Mouse (Mus musculus) cerebellum, postnatal 36 days (tissue): Measurements from ENCODE around the gene Map4k4.

Experiments used
- DNase-seq, 2 experiments: peaks; one replicate each; pipeline ENCODE4 v3.0.0; 2021 to 2022; ENCODE audit warnings: mixed read lengths in 2 of 2

Gene Map4k4

DNA sequence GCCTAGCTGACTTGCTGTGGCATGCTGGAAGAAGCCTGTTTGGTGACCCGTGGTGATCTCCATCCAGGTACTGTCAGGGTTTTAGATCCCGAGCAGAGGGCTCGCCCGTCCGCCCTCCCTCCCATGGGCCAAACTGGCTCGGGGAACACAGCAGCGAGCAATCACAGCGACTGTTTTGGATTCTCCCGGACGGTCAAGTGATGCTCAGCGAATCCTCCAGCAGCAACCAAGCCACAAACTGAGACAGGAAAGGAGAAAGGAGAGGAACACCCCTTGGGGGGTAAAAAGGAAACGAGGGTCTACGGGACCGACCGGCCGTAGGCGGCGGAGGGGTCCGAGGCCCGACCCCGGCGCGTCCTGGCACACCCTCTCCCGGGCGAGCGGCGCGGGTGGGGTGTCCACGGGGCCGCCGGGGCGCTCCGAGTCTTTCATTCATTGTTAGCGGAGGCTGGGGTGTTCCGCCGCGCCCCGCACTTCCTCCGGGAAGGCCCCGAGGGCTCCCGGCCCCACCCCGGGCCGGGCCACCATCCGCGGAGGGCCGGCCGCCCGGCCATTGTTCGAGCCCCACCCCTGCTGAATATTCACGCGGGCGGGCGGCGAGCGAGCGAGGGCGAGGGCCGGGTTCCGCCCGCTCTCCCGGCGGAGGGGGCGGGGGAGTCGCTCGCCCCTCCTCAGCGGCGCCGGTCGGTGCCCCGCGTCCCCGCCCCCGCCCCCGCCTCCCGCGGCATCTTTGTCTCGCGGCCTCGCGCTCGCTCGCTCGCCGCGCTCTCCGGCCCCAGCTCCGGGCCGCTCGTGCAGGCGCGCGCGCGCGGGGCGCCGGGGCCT lies at the start of gene Map4k4:
Gene Map4k4, plus strand, starts transcription at position 733 of the 825 bp plus-strand sequence.
- DNase-seq: peak; percentile 70 to 83

DNA sequence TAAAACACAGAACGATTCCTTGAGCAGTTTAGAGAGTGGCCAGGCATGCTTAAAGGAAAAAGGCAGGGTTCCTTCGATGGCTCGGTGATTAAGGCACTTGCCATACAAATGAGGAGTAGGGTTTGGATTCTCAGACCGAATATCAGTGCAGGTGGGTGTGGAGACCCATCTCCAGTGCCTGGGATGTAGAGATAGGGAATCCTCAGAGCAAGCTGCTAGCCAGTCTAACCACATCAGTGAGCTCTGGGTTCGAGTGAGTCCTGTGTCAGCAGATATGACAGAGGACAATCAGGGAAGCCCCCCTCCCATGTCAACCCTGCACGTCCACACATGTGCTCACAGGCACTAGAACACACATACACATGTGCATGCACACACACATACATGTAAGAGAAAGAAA lies 44.8 kb upstream of the Map4k4 start:
- DNase-seq: no peak

DNA sequence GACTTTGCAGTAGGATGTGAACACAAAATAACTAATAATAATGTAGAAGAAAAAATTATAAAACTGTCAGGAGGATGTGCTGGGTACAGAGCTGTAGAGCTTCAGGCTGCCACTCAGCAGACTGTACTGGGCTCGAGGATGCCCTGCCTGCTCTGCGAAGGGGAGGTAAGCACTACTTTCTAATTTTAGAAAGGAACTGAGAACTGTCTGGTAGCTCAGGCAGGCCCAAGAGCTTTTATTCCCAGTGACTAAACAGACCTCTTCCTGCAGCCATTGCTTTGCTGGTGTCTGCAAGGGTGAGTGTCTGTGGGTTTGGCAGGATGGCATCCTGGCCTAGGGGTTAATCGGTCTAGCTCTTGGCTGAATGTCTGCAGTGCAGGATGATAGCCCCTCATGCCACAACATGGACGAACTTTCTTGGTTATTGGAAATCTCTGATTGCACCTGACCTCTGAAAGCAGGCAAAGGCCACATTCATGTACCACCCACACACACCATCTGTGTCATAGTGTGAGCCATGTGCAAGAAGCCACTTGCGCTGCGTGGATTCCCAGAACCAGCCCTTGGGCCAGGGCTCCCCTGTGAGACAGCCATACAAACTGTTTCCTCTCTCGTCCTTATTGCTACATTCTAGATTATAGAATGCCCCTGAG lies 43.8 kb upstream of the Map4k4 start:
- peak; percentile 60 to 64 for DNase-seq

DNA sequence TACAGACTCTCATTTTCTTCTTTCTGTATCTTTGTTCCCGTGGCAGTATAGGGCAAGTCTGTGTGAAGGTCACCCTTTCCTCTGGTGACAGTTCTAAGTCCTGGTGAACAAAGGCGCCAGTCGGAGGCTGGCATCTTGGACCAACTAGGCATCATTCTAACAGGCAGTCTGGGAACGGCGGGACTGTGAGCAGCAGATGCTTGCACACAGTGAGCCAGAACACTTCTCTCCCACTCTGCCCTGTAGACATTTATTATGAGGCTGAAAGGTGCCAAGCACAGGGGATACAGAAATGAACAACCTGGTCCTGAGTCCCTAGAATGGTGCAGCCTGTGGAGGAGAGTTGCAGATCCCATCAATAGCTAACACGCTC lies 43.3 kb upstream of the Map4k4 start:
- DNase-seq: peak; percentile 52 to 60

DNA sequence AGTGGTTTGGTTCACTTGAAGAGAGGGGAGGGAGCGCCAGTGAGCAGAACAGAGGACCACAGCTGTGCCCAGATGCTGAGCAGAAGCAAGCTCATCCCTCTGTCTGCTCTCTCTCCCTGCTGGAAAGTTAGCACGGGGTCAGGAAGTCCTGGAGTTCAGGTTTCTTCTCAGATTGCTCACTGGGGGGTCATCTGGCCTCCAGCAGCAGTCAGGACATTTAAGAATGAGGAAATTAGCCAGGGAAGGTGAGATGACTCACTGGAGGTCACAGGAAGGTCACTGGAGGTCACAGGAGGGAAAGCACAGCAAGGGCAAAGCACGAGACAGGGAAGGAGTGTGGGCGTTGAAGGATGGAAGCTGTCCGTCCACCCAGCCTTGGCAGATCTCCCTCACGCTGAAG lies 41.5 kb upstream of the Map4k4 start:
- DNase-seq: no peak

DNA sequence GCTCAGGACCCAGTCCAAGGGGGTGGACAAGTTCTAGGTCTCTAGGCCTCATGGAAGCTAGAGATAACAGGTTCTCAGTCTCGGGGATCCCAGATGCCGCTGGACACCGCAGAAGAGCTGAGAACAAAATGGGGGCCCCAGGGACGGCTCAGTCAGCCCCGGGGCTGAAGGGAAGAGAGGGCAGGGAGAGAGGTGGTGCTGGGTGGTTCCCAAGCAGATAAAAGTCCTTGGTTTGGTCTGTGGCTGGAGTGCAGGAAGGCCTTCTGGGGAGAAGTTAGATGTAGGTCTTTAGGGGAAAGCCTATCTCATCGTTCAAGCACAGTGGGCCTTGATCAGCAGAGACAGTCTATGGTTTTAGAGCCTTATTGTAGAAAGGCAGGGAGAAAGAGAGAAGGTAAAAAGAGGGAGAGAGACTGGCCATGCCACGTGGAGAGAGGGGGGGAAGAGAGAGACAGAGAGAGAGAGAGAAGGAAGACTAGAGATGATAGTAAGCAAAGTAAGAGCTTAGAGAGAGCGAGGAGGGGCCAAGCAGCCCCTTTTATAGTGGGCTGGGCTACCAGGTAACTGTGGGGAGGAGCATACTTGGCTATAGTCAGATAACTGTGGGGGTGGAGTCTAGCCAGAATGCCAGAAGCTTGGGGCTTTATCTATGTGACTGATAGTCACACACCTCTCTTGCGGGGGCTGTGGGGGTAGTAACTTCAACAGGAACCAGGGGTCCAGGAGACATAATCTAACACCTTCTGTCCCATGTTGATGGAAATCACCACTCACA lies 34.2 kb upstream of the Map4k4 start:
- DNase-seq: no peak

DNA sequence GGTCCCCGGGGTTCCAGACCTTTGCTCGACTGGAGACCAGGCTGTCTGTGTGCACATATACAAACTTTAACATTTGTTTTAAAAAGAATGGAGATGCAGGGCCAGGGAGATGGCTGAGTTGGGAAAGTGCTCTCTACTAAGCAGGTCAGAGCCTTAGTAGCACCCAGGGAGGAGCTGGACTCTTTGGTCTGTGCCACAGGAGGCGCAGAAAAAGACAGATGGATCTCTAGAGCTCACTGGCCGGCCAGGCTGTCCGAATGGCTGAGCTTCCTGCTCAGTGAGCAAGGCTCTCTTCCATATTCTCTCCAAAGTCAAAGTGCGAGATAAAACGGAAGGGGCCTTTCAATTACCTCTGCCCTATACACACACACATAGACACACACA lies 33.6 kb upstream of the Map4k4 start:
- DNase-seq: peak; percentile 46 to 49

DNA sequence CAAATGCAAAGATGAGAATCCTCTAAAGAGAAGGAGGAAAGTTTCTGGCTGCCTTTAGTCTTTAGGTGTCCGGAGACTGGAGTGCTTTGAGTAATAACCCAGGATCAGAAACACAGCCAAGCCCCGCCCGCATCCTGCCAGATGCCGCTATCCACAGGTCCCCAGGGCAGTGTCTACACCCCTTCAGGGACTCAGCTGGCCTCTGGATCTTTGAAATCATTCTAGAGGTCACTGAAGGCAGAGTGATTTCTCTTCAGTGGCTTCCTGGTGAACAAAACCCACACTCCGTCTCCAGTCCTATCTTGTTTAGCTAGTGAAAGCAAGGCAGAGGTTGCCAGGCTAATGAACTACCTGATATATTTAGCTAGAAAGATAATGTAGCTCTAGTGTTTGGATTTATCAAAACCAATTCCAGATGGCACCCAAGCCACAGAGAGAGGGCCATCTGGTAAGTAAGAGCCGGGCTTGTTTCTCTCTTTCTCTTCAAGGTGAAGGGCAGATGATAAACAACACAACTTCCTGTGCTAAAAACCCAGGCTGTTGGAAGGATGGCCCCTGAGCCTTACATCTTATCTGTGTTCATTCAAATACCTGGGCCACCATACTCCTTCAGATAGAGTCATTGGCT lies 32.6 kb upstream of the Map4k4 start:
- peak in 1 of 2 experiments; percentile 33 for DNase-seq

DNA sequence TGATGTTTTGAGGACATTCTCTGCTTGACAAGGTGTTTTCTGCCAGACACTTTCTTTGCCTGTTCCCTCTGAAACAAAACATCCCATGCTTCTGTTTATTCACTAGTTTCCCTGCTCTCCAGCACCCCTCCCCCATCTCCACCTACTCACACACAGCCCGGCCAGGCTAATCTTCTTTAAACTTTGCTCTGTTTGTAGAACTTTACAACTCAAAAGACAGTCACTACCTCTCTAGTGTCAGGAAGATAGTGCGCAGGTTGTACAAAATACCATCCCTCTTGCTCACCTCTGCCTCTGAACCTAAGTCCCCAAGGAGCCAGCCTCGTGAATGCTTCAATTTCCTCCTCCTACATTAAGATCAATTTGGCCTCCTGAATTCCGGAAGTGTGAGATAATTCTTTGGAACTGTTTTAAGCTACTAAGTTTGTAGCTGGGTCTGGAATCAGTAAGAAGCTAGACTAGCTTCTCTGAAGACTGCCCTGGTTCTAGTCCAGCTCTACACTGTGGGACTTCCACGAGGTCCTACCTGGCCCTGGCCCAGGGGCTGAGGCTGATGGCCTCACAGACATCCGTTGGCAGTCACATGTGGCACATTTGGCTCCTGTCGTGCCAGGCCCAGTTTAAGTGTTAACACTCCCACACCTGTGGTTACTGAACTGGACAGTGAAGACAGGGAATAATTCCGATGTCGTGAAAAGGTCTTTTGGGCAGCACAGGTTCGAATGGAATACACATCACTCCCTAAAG lies 31.7 kb upstream of the Map4k4 start:
- DNase-seq: peak; percentile 48 to 55

DNA sequence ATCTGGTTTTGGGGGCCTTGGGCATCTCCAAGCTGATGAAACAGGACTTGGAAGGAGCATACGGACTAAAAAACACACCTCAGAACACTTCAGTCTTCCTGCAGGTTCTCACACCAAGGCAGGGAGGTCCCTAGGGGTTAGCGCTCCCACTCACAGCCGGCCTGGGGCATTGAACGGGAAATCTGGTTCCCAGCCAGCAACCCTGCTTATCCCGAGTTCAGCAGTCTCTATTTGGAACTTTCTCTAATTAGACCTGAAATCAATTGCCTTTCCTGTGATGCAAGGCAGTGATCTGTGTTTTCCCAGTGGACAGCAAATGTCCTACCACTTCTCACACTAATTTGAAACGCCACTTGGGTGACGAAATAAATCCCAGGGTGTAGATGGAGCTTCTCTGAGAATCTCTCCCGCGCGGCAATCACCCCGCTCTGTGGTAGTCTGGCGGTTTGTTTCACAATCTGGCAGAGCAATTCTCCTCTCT lies 31.0 kb upstream of the Map4k4 start:
- DNase-seq: peak; percentile 36 to 50

DNA sequence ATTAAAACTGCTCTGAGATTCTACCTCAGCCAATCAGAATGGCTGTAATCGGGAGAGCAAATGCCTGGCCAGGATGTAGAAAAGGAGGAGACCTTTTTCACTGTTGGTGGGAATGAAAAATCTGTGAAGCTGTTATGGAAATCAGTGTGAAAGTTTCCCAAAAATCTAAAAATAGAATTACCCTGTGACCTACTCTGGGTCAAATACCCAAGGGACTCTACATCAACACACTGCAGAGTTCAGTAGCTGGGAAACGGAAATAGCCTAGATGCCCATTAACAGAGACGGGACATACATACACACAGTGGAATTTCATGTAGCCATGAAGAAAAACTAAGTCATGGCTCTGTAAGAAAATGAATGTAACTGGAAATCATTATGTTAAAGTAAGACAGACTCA lies 22.7 kb upstream of the Map4k4 start:
- DNase-seq: no peak

DNA sequence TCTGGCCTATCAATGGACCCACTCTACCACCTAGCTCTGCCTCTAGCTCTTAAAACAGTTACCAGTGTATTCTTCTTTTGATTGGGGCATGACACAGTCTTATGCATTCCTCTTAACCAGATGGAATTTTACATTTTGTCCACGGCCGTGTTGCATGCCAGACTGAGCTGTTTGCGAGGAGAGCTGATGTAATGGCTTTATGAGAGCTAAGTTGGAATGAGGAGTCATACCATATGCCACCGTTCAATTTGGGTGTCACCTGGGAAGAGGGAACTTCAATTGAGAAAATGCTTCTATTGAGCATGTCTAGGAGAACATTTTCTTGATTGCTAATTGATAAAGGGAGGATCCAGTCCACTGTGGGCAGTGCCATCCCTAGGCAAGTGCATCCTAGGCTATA lies 18.2 kb upstream of the Map4k4 start:
- no peak for DNase-seq

DNA sequence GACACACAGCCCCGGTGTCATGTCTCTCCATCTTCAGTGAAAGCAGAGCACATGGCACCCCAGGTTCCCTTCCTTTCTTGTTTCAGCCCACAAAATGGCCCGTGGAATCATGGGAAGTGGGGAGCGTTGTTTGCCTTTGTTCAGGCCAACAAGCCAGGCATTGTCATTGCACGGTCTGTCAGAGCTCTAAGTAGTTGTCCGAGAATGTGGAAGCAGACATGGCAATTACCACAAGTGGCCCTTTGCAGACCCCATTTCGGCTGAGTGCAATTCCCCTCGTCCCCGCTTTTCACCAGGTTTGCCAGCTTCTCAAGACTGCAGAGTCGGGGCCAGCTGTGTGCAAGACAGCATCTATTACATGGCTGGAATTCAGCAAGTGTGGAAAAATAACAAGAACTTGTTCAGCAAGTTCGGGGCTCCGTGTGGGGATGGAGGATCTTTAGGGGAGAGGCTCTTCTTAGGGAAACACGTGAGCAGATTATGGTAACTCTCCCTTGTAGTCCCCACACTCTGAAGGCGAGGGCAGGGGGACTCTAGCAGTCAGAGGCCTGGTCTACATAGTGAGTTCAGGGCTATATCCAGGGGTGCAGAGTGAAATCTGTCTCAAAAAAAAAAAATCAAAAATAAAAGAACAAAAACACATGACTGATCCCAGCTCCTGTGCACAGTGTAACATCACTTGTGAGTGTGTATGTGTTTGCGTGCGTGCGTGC lies 15.8 kb upstream of the Map4k4 start:
- no peak for DNase-seq

DNA sequence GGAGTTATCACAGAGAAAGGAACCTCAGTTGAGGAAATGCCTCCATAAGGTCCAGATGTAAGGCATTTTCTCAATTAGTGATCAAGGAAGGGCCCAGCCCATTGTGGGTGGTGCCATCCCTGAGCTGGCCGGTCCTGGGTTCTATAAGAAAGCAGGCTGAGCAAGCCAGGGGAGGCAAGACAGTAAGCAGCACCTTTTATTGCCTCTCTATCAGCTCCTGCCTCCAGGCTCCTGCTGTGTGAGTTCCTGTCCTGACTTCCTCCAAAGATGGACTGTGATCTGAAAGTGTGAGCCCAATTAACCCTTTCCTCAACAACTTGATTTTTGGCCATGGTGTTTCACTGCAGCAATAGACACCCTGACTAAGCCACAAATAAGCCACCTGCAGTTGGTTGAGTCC lies 12.7 kb upstream of the Map4k4 start:
- no peak for DNase-seq

DNA sequence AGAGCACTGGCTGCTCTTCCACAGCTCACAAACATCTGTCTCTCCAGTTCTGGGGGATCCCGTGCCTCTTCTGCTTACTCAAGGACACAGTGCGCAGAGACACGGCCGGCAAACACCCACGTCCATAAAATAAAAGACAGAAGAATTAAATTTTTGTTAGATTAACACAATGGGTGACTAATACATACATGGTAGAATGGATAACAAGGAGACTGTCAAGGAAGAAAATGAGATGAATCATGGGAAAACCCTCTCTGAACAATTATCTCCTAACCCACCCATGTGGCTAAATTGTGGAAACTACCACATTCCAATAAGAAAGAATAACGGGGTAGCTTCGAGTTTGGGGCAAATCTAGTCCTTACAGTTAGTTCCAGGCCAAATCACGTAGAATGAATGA lies 11.3 kb upstream of the Map4k4 start:
- DNase-seq: no peak

DNA sequence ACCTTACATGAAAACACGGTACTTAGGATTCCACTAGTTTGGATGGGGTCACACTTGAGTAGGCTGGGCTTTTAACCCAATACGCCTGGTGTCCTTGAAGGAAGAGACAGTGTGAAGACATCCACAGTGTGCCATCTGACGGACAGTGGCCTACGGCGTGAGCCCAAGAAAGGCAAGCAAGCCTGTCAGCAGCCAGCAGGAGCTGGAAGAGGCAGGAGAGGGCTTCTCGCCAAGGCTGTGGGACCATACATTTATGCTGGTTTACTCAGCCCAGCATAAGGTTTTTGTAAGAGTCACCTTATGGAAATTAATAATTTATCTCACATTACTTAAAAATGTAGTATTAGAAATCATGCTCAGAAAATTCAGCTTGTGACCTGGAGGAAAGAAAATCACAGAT lies 10.7 kb upstream of the Map4k4 start:
- no peak for DNase-seq

DNA sequence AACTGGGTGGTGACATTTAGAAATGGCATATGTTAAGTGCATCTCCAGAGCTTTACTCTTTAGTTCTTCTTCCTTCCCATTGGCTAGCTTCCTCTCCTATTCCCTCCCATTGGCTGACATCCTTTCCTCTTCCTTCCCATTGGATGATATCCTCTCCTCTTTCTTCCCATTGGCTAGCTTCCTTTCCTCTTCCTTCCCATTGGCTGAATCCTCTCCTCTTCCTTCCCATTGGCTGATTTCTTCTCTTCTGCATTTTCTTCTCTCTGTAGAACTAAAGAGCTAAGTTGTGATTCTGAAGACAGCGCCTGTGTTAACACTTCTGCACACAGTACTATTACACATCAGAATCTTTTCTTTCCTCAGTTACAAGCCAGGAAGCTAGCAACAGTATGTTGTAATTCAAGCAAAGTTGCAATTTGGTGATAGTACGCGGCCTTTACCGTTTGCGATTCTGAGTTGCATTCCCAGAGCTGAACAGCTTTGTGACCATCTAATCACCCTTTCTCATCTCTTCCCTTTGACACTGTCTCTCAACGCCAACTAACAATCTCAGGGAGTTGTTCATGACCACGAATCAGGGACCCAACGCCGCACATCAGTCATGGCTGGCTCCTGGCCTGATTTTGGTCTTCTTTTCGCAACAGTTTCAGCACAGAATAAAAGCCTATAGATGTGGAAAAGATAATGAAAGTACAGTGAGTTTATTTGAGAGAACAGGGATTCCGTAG lies 7.4 kb upstream of the Map4k4 start:
- no peak for DNase-seq

DNA sequence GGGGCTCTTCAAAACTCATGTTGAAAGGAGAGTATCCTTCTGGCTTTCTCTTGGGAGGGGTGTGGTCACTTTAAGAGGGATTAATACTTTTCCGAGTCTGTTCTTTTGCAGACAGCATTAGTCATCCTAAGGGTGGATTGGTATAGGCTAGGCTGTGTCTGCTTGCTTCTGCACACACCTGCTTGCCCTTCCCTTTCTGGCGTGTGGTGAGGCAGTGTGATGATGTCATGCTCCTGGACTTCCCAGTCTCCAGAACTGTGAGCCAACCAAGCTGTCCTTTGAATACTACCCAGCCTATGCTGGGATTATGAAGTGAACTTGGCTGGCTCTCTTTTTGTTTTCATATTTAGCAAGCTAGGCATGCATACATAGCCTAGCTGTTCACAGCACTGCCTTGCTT lies 5.6 kb upstream of the Map4k4 start:
- DNase-seq: no peak

DNA sequence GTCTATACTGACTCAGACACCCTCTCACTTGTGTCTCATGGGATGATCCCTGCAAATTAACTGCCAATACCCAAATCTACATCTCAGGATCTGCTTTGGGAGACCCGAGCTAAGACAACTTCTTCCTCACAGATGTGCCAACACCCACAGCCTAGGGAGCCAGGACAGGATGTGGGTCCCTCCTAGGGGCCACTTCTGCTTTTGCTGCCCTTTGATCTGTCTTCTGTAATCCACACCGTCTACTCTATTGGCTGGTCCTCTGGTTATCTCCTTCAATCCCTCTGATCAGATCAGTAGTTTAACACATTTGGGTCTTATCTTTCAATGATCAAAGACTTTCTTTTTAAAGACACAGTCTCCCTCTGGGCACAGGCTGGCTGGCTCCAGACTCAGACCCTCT lies 5.2 kb upstream of the Map4k4 start:
- DNase-seq: no peak

DNA sequence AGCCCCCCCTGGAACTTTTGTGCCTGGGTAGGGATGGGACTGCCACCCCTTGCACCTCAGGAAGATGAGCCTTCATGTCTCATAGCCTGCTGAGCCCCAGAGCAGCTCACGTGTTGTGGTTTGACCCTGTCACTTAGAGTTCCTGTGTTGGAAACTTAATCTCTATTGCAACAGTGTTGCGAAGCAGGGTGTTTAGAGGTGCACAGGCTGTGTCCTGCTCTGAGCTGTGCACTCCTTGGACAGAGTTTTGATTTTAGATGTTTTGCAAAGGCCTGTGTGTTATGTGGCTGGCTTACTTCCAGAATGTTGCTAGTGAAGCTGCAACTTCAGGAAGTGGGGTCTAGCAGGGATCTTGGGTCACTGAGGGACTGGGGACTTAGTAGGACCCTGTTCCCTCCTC lies 4.1 kb upstream of the Map4k4 start:
- no peak for DNase-seq

DNA sequence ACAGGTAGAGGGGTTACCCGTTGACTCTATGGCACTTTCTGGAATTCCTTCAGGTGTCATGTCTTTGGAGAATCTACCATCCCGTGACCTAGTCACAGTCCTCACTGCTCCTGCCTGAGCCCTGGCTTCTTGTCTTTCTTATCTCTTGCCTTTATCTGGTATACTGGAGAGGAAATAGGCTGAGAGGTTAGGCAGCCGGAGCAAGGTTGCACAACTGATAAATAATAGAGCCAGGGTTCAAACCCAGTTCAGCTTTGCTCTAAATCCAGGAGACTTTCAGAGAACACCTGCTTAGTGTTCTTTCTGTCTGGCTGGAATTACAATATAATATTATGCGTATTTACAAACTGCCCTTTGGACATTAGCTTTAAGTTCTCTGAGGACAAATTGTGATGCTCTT lies 2.0 kb upstream of the Map4k4 start:
- DNase-seq: no peak
